Mouse (Mus musculus): Measurements from ENCODE around the gene Pip5k1a. TPM values are rescaled to one million over a fixed set of nuclear protein-coding genes. Genes with fewer than 3 reads are reported as not detected.
"Not testable (repeated sequence)": the region's sequence is repeated elsewhere in the genome, so short reads cannot be mapped to it uniquely, and the experiment has no call there.

The Pip5k1a gene
- polyA plus RNA-seq, 2 experiments = 4.7 to 9.4 TPM

DNA sequence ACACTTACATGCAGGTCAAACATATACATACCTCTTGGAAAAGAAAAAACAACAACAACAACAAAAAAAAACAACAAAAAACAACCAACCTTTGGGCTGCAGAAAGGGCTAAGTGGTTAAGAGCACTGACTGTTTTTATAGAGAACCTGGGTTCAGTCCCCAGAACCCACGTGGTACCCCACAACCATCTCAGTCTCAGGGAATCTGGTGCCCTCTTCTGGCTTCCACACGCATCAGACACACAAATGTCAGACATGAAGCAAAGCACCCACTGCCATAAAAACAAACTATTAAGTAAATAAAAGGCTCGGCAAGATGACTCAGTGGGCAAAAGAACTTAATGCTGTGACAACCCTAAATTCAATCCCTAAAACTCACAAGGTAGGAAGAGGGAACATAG, 76.8 kb downstream of the Pip5k1a start:
- no peak for DNase-seq (ENCODE audit: low read depth in 3 of 3, low spot score in 3 of 3)
- Histone ChIP-seq H3K27ac (no peak overlapping the region), H3K9ac (replicated peaks) (no peak overlapping the region), H3K4me3 (ENCODE audit: insufficient read depth in 1 of 2, low read depth in 2 of 2, low read length in 2 of 2) (no peak overlapping the region), H3K4me1 (replicated peaks; ENCODE audit: control insufficient read depth in 2 of 2, insufficient read depth in 2 of 2, low read length in 1 of 2) (peaks cover 8 to 23% of the 10 kb centered on the region in 2 experiments), H3K27me3 (ENCODE audit: control insufficient read depth, insufficient read depth, low read length) (no peaks in the 10 kb centered on the region), H3K9me3 (ENCODE audit: control insufficient read depth, low read length) (no peaks in the 10 kb centered on the region), H3K36me3 (replicated peaks; ENCODE audit: control insufficient read depth, insufficient read depth, low read depth) (peaks cover 50% of the 10 kb centered on the region), H3K4me2 (ENCODE audit: low read depth) (no peak overlapping the region)
- ATAC-seq (ENCODE audit: insufficient read depth) = no peak
- WGBS (ENCODE audit: insufficient replicate concordance) = 71% methylated on average over 3 of the region's 3 CpGs
- 0 out of 2 replicates have a peak, but pooled peaks have one; percentile 9 for TF ChIP-seq CTCF (IDR thresholded peaks at IDR 0.05; ENCODE audit: low read depth)
- TF ChIP-seq EP300 (IDR thresholded peaks at IDR 0.05; ENCODE audit: low read depth) = no peak

DNA sequence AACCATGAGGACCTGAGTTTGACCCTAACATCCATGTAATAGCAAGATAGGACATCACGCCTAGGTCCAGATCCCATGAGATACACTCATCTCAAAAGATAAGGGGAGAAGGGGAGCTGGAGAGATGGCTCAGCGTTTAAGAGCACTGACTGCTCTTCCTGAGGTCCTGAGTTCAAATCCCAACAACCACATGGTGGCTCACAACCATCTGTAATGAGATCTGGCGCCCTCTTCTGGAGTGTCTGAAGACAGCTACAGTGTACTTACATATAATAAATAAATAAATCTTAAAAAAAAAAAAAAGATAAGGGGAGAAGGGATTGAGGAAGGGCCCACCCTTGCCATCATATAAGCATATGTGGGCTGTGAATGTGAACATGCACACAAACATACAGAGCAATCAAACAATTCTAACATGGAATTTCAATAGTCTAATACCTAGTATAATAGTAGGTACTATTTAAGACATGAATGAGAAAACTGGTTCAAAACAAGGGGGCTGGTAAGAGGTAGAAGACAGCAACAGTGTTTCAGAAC, 77.4 kb downstream of the Pip5k1a start:
- H3K4me2 ChIP-seq (ENCODE audit: low read depth); H3K9ac ChIP-seq (replicated peaks); H3K9me3 ChIP-seq (ENCODE audit: control insufficient read depth, low read length); H3K27me3 ChIP-seq (ENCODE audit: control insufficient read depth, insufficient read depth, low read length); DNase-seq (ENCODE audit: low read depth in 3 of 3, low spot score in 3 of 3); ATAC-seq (ENCODE audit: insufficient read depth); H3K27ac ChIP-seq; H3K4me3 ChIP-seq (ENCODE audit: insufficient read depth in 1 of 2, low read depth in 2 of 2, low read length in 2 of 2): not testable (repeated sequence)
- Histone ChIP-seq H3K36me3 (replicated peaks; ENCODE audit: control insufficient read depth, insufficient read depth, low read depth) (peaks cover 44% of the 10 kb centered on the region), H3K4me1 (replicated peaks; ENCODE audit: control insufficient read depth in 2 of 2, insufficient read depth in 2 of 2, low read length in 1 of 2) (peaks cover 14 to 29% of the 10 kb centered on the region in 2 experiments)
- 55% methylated on average over 3 of the region's 3 CpGs for WGBS (ENCODE audit: insufficient replicate concordance)

- peaks cover 14 to 32% of the 10 kb centered on the region in 2 experiments for H3K4me1 ChIP-seq (replicated peaks; ENCODE audit: control insufficient read depth in 2 of 2, insufficient read depth in 2 of 2, low read length in 1 of 2)
- TF ChIP-seq CTCF (IDR thresholded peaks at IDR 0.05; ENCODE audit: low read depth) = no peak
- TF ChIP-seq EP300 (IDR thresholded peaks at IDR 0.05; ENCODE audit: low read depth) = no peak
- no peak overlapping the region for H3K4me2 ChIP-seq (ENCODE audit: low read depth)
- H3K27me3 ChIP-seq (ENCODE audit: control insufficient read depth, insufficient read depth, low read length) = no peaks in the 10 kb centered on the region
- no peak overlapping the region for H3K27ac ChIP-seq
- ATAC-seq (ENCODE audit: insufficient read depth) (no peak), DNase-seq (ENCODE audit: low read depth in 3 of 3, low spot score in 3 of 3) (no peak)
- peaks cover 36% of the 10 kb centered on the region for H3K36me3 ChIP-seq (replicated peaks; ENCODE audit: control insufficient read depth, insufficient read depth, low read depth)
- no peak overlapping the region for H3K9ac ChIP-seq (replicated peaks)
- no peak overlapping the region for H3K4me3 ChIP-seq (ENCODE audit: insufficient read depth in 1 of 2, low read depth in 2 of 2, low read length in 2 of 2)
- 70% methylated on average over 3 of the region's 3 CpGs for WGBS (ENCODE audit: insufficient replicate concordance)
- no peaks in the 10 kb centered on the region for H3K9me3 ChIP-seq (ENCODE audit: control insufficient read depth, low read length)
Measured at GRCm38 (mm10) chr3:95028603-95029002, 78.1 kb downstream of the Pip5k1a start.

GRCm38 (mm10) chr3:95027701-95028100, 79.0 kb downstream of the Pip5k1a start:
- Histone ChIP-seq H3K9ac (replicated peaks) (no peak overlapping the region), H3K9me3 (ENCODE audit: control insufficient read depth, low read length) (no peaks in the 10 kb centered on the region), H3K36me3 (replicated peaks; ENCODE audit: control insufficient read depth, insufficient read depth, low read depth) (peaks cover 27% of the 10 kb centered on the region), H3K4me3 (ENCODE audit: insufficient read depth in 1 of 2, low read depth in 2 of 2, low read length in 2 of 2) (no peak overlapping the region), H3K27ac (no peak overlapping the region), H3K4me1 (replicated peaks; ENCODE audit: control insufficient read depth in 2 of 2, insufficient read depth in 2 of 2, low read length in 1 of 2) (peaks cover 14 to 32% of the 10 kb centered on the region in 2 experiments), H3K27me3 (ENCODE audit: control insufficient read depth, insufficient read depth, low read length) (no peaks in the 10 kb centered on the region), H3K4me2 (ENCODE audit: low read depth) (no peak overlapping the region)
- TF ChIP-seq CTCF (IDR thresholded peaks at IDR 0.05; ENCODE audit: low read depth) (no peak), EP300 (IDR thresholded peaks at IDR 0.05; ENCODE audit: low read depth) (no peak)
- DNase-seq (ENCODE audit: low read depth in 3 of 3, low spot score in 3 of 3) = no peak
- 0 out of 2 replicates have a peak, but pooled peaks have one; percentile 25 for ATAC-seq (ENCODE audit: insufficient read depth)
- 21% methylated on average over 5 of the region's 5 CpGs for WGBS (ENCODE audit: insufficient replicate concordance)

DNA sequence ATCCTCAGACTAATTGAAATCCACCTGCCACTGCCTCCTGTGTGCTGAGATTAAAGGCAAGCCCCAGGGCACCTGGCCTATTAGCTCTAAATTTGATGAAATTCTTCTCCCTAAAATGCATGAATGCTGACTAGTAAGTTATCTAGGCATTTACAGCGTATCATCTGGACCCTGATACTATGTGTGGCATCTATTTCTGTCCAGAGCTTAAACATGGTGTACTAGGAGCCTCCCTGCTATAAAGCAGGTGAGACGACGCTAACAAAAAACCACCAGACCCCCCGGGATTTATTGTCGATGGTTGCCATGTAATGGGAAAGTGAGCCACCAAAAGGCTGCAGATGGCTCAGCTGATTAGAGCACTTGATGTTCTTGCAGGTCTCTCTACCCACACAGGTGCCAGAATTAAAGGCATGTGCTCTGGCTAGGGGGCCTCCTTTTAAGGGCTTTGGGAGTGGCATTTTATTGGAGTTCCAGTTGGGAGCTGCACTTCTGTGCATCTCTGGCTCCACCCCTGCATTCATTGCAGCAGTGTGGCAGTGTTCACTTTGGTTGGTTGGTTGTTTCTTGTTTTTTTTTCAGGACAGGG, 79.6 kb downstream of the Pip5k1a start:
- TF ChIP-seq EP300 (IDR thresholded peaks at IDR 0.05; ENCODE audit: low read depth) (no peak), CTCF (IDR thresholded peaks at IDR 0.05; ENCODE audit: low read depth) (no peak)
- no peak overlapping the region for H3K9ac ChIP-seq (replicated peaks)
- H3K27me3 ChIP-seq (ENCODE audit: control insufficient read depth, insufficient read depth, low read length) = no peaks in the 10 kb centered on the region
- DNase-seq (ENCODE audit: low read depth in 3 of 3, low spot score in 3 of 3) (no peak), ATAC-seq (ENCODE audit: insufficient read depth) (no peak)
- H3K4me2 ChIP-seq (ENCODE audit: low read depth) = no peak overlapping the region
- no peak overlapping the region for H3K27ac ChIP-seq
- peaks cover 23% of the 10 kb centered on the region for H3K36me3 ChIP-seq (replicated peaks; ENCODE audit: control insufficient read depth, insufficient read depth, low read depth)
- no peaks in the 10 kb centered on the region for H3K9me3 ChIP-seq (ENCODE audit: control insufficient read depth, low read length)
- no peak overlapping the region for H3K4me3 ChIP-seq (ENCODE audit: insufficient read depth in 1 of 2, low read depth in 2 of 2, low read length in 2 of 2)
- 54% methylated on average over 5 of the region's 5 CpGs for WGBS (ENCODE audit: insufficient replicate concordance)
- peaks cover 14 to 32% of the 10 kb centered on the region in 2 experiments for H3K4me1 ChIP-seq (replicated peaks; ENCODE audit: control insufficient read depth in 2 of 2, insufficient read depth in 2 of 2, low read length in 1 of 2)

Data from liver, embryonic 14.5 days (tissue).